Mouse (Mus musculus) MEL (cell line): ENCODE data around the gene Psen2.

Source experiments
- BHLHE40 ChIP-seq: IDR thresholded peaks from 2 replicates; pipeline ENCODE4 v1.6.1; 2012; ENCODE audit warnings: low read depth, mild to moderate bottlenecking, inconsistent platforms, low read length, improper control_type of control experiment, borderline replicate concordance
- CTCF ChIP-seq, 3 experiments: IDR thresholded peaks in 2 of 3; conservative IDR thresholded peaks in 1 of 3; 2 replicates each; pipeline ENCODE4 v1.5.1; 2011 to 2012; ENCODE audit warnings: low read length in 3 of 3, low read depth in 2 of 3, mild to moderate bottlenecking in 2 of 3, improper control_type of control experiment in 1 of 3, inconsistent platforms in 1 of 3, mixed read lengths in 1 of 3, moderate library complexity in 1 of 3; ENCODE audit not compliant: control insufficient read depth in 1 of 3, insufficient read depth in 1 of 3, poor library complexity in 1 of 3, severe bottlenecking in 1 of 3
- EP300 ChIP-seq, 2 experiments: IDR thresholded peaks; 2 replicates each; pipeline ENCODE4 v1.6.1; 2011; ENCODE audit warnings: improper control_type of control experiment in 2 of 2, low read length in 2 of 2, low read depth in 1 of 2, mild to moderate bottlenecking in 1 of 2
- GATA1 ChIP-seq: IDR thresholded peaks from 2 replicates; pipeline ENCODE4 v1.6.1; 2011; ENCODE audit warnings: low read depth, low read length, improper control_type of control experiment
- MYC ChIP-seq: IDR thresholded peaks from 2 replicates; pipeline ENCODE4 v1.6.1; 2011; ENCODE audit warnings: low read depth, mild to moderate bottlenecking, low read length, improper control_type of control experiment, moderate library complexity
- RAD21 ChIP-seq: IDR thresholded peaks from 2 replicates; pipeline ENCODE4 v1.6.1; 2011; ENCODE audit warnings: mild to moderate bottlenecking, low read depth, low read length, improper control_type of control experiment
- RCOR1 ChIP-seq: IDR thresholded peaks from 2 replicates; pipeline ENCODE4 v1.6.1; 2012; ENCODE audit warnings: low read depth, mild to moderate bottlenecking, inconsistent platforms, low read length, improper control_type of control experiment
- SMC3 ChIP-seq: IDR thresholded peaks from 2 replicates; pipeline ENCODE4 v1.6.1; 2011; ENCODE audit warnings: low read depth, low read length, improper control_type of control experiment

GRCm38 (mm10) chr1:180303600-180303999, 40.4 kb upstream of the Psen2 start:
- TF ChIP-seq EP300 (IDR thresholded peaks at IDR 0.05; ENCODE audit: low read depth in 1 of 2, low read length in 2 of 2) (no peak), GATA1 (no peak), RAD21 (no peak), CTCF (IDR thresholded peaks at IDR 0.05 in 2 of 3, conservative IDR thresholded peaks at IDR 0.05 in 1 of 3; ENCODE audit: control insufficient read depth in 1 of 3, insufficient read depth in 1 of 3, low read depth in 2 of 3, low read length in 3 of 3, poor library complexity in 1 of 3, severe bottlenecking in 1 of 3) (no peak), BHLHE40 (no peak), RCOR1 (no peak), SMC3 (no peak), MYC (no peak)
